Mouse (Mus musculus) mature B cell (primary cell): ENCODE measurements around the gene Anxa11.
"Not testable (repeated sequence)": the region's sequence is repeated elsewhere in the genome, so short reads cannot be mapped to it uniquely, and the experiment has no call there.

ENCODE experiments used
- in situ Hi-C: fragments of 300-500 bp; cut with MboI; formaldehyde crosslinking; loops from 2 replicates; pipeline ENCODE4 v1.14.3; 2019

The Anxa11 gene

GRCm38 (mm10) chr14:25869135-25869878 is 27.4 kb downstream of the Anxa11 start:
- in situ Hi-C loops = no loop called here

GRCm38 (mm10) chr14:25872461-25873415 is 30.8 kb downstream of the Anxa11 start:
- in situ Hi-C loops = no loop called here

- in situ Hi-C loops = not testable (repeated sequence)
Measured at GRCm38 (mm10) chr14:25876640-25877039, 34.7 kb downstream of the Anxa11 start.

GRCm38 (mm10) chr14:25881769-25882168 is 39.8 kb downstream of the Anxa11 start:
- in situ Hi-C loops = not testable (repeated sequence)

- in situ Hi-C loops = not testable (repeated sequence)
Measured at GRCm38 (mm10) chr14:25885886-25886285, 43.9 kb downstream of the Anxa11 start.

- in situ Hi-C loops = not testable (repeated sequence)
Measured at GRCm38 (mm10) chr14:25894566-25894965, 52.6 kb downstream of the Anxa11 start.

GRCm38 (mm10) chr14:25895686-25896085 is 53.7 kb downstream of the Anxa11 start:
- in situ Hi-C loops = not testable (repeated sequence)

GRCm38 (mm10) chr14:25903000-25903399 is 61.0 kb downstream of the Anxa11 start, which contains the start of gene Plac9a:
Gene Plac9a, minus strand, starts transcription at chr14:25903100.
- in situ Hi-C loops = not testable (repeated sequence)

GRCm38 (mm10) chr14:25905243-25905642 is 63.3 kb downstream of the Anxa11 start:
- in situ Hi-C loops = not testable (repeated sequence)

GRCm38 (mm10) chr14:25907272-25907671 is 65.3 kb downstream of the Anxa11 start:
- in situ Hi-C loops = not testable (repeated sequence)

- in situ Hi-C loops = not testable (repeated sequence)
Measured at GRCm38 (mm10) chr14:25908976-25909375, 67.0 kb downstream of the Anxa11 start.

GRCm38 (mm10) chr14:25918427-25919170 is 76.6 kb downstream of the Anxa11 start:
- in situ Hi-C loops = not testable (repeated sequence)

GRCm38 (mm10) chr14:25926814-25927561 is 85.0 kb downstream of the Anxa11 start:
- in situ Hi-C loops = not testable (repeated sequence)

- in situ Hi-C loops = not testable (repeated sequence)
Measured at GRCm38 (mm10) chr14:25927562-25927881, 85.6 kb downstream of the Anxa11 start, which contains the start of gene Tmem254a. Gene Tmem254a, minus strand, starts transcription at chr14:25927672.
